Mouse (Mus musculus) heart, adult 2 months (tissue): ENCODE data around the gene Sertad3.

Experiments used
- CTCF ChIP-seq: fragments of 200-600 bp; IDR thresholded peaks from 2 replicates; pipeline ENCODE4 v1.8.1; 2022; ENCODE audit warnings: antibody characterized with exemption, mild to moderate bottlenecking, moderate library complexity
- EP300 ChIP-seq: fragments of 200-500 bp; IDR thresholded peaks from 2 replicates; pipeline ENCODE4 v1.6.1; 2011; ENCODE audit warnings: low read depth, low read length, control low read depth; ENCODE audit not compliant: insufficient read depth
- POLR2A ChIP-seq: fragments of 200-500 bp; IDR thresholded peaks from 2 replicates; pipeline ENCODE4 v1.6.1; 2011; ENCODE audit warnings: mild to moderate bottlenecking, low read depth, low read length, control low read depth; ENCODE audit not compliant: insufficient read depth

DNA sequence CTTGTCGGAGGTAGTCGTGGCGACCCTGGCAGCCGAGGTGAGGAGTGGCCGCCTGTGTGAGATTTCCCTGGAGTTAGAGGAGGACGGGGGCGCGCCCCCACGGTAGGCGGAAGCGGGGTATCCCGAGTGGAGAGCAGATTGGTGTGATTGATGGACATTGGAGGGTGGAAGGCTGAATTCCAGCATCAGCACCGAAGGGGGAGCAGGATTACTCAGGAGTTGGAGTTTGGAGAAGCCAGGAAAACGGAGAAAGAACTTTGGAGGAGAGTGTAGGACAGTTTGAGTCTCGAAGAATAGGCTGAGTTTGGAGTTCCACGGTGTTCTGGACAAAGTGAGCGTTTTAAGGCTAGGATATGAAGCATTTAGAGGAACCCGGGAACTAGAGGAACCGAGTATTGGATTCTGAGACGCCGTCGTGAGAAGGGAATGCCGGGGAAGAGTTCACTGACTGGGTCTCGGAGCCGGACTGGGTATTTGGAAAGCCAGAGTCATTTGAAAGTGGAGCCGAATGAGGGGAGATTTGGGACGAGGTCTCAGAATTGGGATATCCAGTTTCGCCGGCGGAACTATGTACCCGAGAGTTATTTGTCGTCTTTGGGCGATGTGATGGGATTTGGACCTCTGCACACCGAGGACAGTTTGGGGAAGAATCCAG, 394 bp downstream of the Sertad3 start:
- TF ChIP-seq CTCF (no peak), POLR2A (peak; percentile 7; the same call in 1 of the 2 replicates), EP300 (no peak)
